Mouse (Mus musculus): Measurements from ENCODE around the gene Tceal1.

Gene Tceal1

DNA sequence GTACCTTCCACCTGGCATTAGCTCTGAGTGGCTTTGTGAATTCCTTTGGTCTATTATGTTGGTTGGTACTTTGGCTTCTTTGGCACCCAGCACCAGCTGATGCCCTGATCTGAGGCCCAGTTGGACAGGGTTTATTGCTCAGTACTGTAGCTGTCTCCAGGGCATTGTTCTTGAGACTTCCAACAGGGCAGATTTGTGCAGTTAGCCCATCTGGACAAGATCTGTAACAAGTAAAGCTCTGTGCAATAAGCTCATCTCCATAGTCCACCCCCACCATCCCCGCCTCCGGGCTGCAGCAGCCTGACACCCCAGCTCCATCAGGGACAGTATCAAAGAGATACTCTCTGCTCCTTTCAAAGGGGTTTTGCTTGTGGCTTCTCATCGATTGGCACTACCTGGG, 47.7 kb downstream of the Tceal1 start:
- DNase-seq (ENCODE audit: low spot score) = no peak
